Mouse (Mus musculus): Measurements from ENCODE around the gene Clic5. TPM values are rescaled to one million over a fixed set of nuclear protein-coding genes. Genes with fewer than 3 reads are reported as not detected.
"Not testable (repeated sequence)": the region's sequence is repeated elsewhere in the genome, so short reads cannot be mapped to it uniquely, and the experiment has no call there.

Gene Clic5
- polyA plus RNA-seq, 1 experiment: 0.82 TPM

GRCm38 (mm10) chr17:44181346-44181745 lies 7.0 kb upstream of the Clic5 start:
- Histone ChIP-seq H3K4me1 (ENCODE audit: control insufficient read depth, insufficient read depth, low read length) (no peaks in the 10 kb centered on the region), H3K4me3 (replicated peaks; ENCODE audit: control insufficient read depth, low read depth, low read length) (no peak overlapping the region), H3K27ac (ENCODE audit: control insufficient read depth, insufficient read depth, low read depth, low read length, poor library complexity) (no peak overlapping the region)
- TF ChIP-seq CTCF (IDR thresholded peaks at IDR 0.05; ENCODE audit: control insufficient read depth, insufficient read depth, low read length): no peak
- TF ChIP-seq POLR2A (IDR thresholded peaks at IDR 0.05; ENCODE audit: borderline replicate concordance, control insufficient read depth, low read depth, low read length): no peak
- WGBS: 69% methylated on average over 8 of the region's 8 CpGs

GRCm38 (mm10) chr17:44186871-44187270 lies 1.5 kb upstream of the Clic5 start:
- no peak overlapping the region for H3K27ac ChIP-seq (ENCODE audit: control insufficient read depth, insufficient read depth, low read depth, low read length, poor library complexity)
- no peak for TF ChIP-seq CTCF (IDR thresholded peaks at IDR 0.05; ENCODE audit: control insufficient read depth, insufficient read depth, low read length)
- TF ChIP-seq POLR2A (IDR thresholded peaks at IDR 0.05; ENCODE audit: borderline replicate concordance, control insufficient read depth, low read depth, low read length): no peak
- H3K4me3 ChIP-seq (replicated peaks; ENCODE audit: control insufficient read depth, low read depth, low read length): no peak overlapping the region
- 77% methylated on average over 3 of the region's 3 CpGs for WGBS
- H3K4me1 ChIP-seq (ENCODE audit: control insufficient read depth, insufficient read depth, low read length): no peaks in the 10 kb centered on the region; the same call in 1 of the 2 replicates

GRCm38 (mm10) chr17:44187537-44187936 lies 847 bp upstream of the Clic5 start:
- H3K4me1 ChIP-seq (ENCODE audit: control insufficient read depth, insufficient read depth, low read length); H3K27ac ChIP-seq (ENCODE audit: control insufficient read depth, insufficient read depth, low read depth, low read length, poor library complexity); H3K4me3 ChIP-seq (replicated peaks; ENCODE audit: control insufficient read depth, low read depth, low read length): not testable (repeated sequence)

GRCm38 (mm10) chr17:44188769-44189145 lies 373 bp downstream of the Clic5 start:
- H3K4me3 ChIP-seq (replicated peaks; ENCODE audit: control insufficient read depth, low read depth, low read length): peak overlapping the region; percentile 54
- under 1% methylated on average over 24 of the region's 24 CpGs for WGBS
- H3K4me1 ChIP-seq (ENCODE audit: control insufficient read depth, insufficient read depth, low read length): no peaks in the 10 kb centered on the region; the same call in 1 of the 2 replicates
- no peak for TF ChIP-seq CTCF (IDR thresholded peaks at IDR 0.05; ENCODE audit: control insufficient read depth, insufficient read depth, low read length)
- H3K27ac ChIP-seq (ENCODE audit: control insufficient read depth, insufficient read depth, low read depth, low read length, poor library complexity): no peak overlapping the region

- Histone ChIP-seq H3K27ac (ENCODE audit: control insufficient read depth, insufficient read depth, low read depth, low read length, poor library complexity) (no peak overlapping the region), H3K4me3 (replicated peaks; ENCODE audit: control insufficient read depth, low read depth, low read length) (no peak overlapping the region), H3K4me1 (ENCODE audit: control insufficient read depth, insufficient read depth, low read length) (no peaks in the 10 kb centered on the region; the same call in 1 of the 2 replicates)
- TF ChIP-seq POLR2A (IDR thresholded peaks at IDR 0.05; ENCODE audit: borderline replicate concordance, control insufficient read depth, low read depth, low read length) (no peak), CTCF (IDR thresholded peaks at IDR 0.05; ENCODE audit: control insufficient read depth, insufficient read depth, low read length) (no peak)
- WGBS: 27% methylated on average over 11 of the region's 11 CpGs
Observed at GRCm38 (mm10) chr17:44189696-44190095, 1.3 kb downstream of the Clic5 start.

GRCm38 (mm10) chr17:44190246-44190645 lies 1.9 kb downstream of the Clic5 start:
- WGBS: 88% methylated on average over 7 of the region's 7 CpGs
- no peaks in the 10 kb centered on the region; the same call in 1 of the 2 replicates for H3K4me1 ChIP-seq (ENCODE audit: control insufficient read depth, insufficient read depth, low read length)
- TF ChIP-seq POLR2A (IDR thresholded peaks at IDR 0.05; ENCODE audit: borderline replicate concordance, control insufficient read depth, low read depth, low read length) (no peak), CTCF (IDR thresholded peaks at IDR 0.05; ENCODE audit: control insufficient read depth, insufficient read depth, low read length) (no peak)
- H3K4me3 ChIP-seq (replicated peaks; ENCODE audit: control insufficient read depth, low read depth, low read length): no peak overlapping the region
- H3K27ac ChIP-seq (ENCODE audit: control insufficient read depth, insufficient read depth, low read depth, low read length, poor library complexity): no peak overlapping the region

- WGBS: 35% methylated on average over 3 of the region's 3 CpGs
- no peak overlapping the region for H3K27ac ChIP-seq (ENCODE audit: control insufficient read depth, insufficient read depth, low read depth, low read length, poor library complexity)
- TF ChIP-seq POLR2A (IDR thresholded peaks at IDR 0.05; ENCODE audit: borderline replicate concordance, control insufficient read depth, low read depth, low read length): no peak
- no peak for TF ChIP-seq CTCF (IDR thresholded peaks at IDR 0.05; ENCODE audit: control insufficient read depth, insufficient read depth, low read length)
- H3K4me3 ChIP-seq (replicated peaks; ENCODE audit: control insufficient read depth, low read depth, low read length): no peak overlapping the region
- no peaks in the 10 kb centered on the region; the same call in 1 of the 2 replicates for H3K4me1 ChIP-seq (ENCODE audit: control insufficient read depth, insufficient read depth, low read length)
Observed at GRCm38 (mm10) chr17:44192981-44193380, 4.6 kb downstream of the Clic5 start.

GRCm38 (mm10) chr17:44199158-44199557 lies 10.8 kb downstream of the Clic5 start:
- TF ChIP-seq CTCF (IDR thresholded peaks at IDR 0.05; ENCODE audit: control insufficient read depth, insufficient read depth, low read length) (no peak), POLR2A (IDR thresholded peaks at IDR 0.05; ENCODE audit: borderline replicate concordance, control insufficient read depth, low read depth, low read length) (no peak)
- 52% methylated on average over 4 of the region's 4 CpGs for WGBS
- H3K4me3 ChIP-seq (replicated peaks; ENCODE audit: control insufficient read depth, low read depth, low read length): no peak overlapping the region

GRCm38 (mm10) chr17:44202952-44203351 lies 14.6 kb downstream of the Clic5 start:
- Histone ChIP-seq H3K27ac (ENCODE audit: control insufficient read depth, insufficient read depth, low read depth, low read length, poor library complexity) (no peak overlapping the region), H3K4me1 (ENCODE audit: control insufficient read depth, insufficient read depth, low read length) (no peaks in the 10 kb centered on the region), H3K4me3 (replicated peaks; ENCODE audit: control insufficient read depth, low read depth, low read length) (no peak overlapping the region)
- WGBS: 76% methylated on average over 5 of the region's 5 CpGs
- TF ChIP-seq POLR2A (IDR thresholded peaks at IDR 0.05; ENCODE audit: borderline replicate concordance, control insufficient read depth, low read depth, low read length) (no peak), CTCF (IDR thresholded peaks at IDR 0.05; ENCODE audit: control insufficient read depth, insufficient read depth, low read length) (no peak)

More at GRCm38 (mm10) chr17:44199158-44199557, 10.8 kb downstream of the Clic5 start:
- Histone ChIP-seq H3K4me1 (ENCODE audit: control insufficient read depth, insufficient read depth, low read length) (no peaks in the 10 kb centered on the region), H3K27ac (ENCODE audit: control insufficient read depth, insufficient read depth, low read depth, low read length, poor library complexity) (no peak overlapping the region)

All from bone marrow, adult 2 months (tissue).